Mouse (Mus musculus) left cerebral cortex, adult 9 months (tissue): ENCODE measurements around the gene Tmem69.

ENCODE experiments used
- DNase-seq, 2 experiments: peaks; one replicate each; pipeline ENCODE4 v3.0.0; 2022; ENCODE audit warnings: low spot score in 2 of 2

Gene Tmem69

GRCm38 (mm10) chr4:116555413-116556300 is at the start of gene Tmem69:
Tmem69 (minus strand) TSS chr4:116555936.
- peak; percentile 46 to 85 for DNase-seq

GRCm38 (mm10) chr4:116596978-116597881 is 41.5 kb upstream of the Tmem69 start:
- peak; percentile 71 to 92 for DNase-seq

- no peak for DNase-seq
Measured at GRCm38 (mm10) chr4:116596379-116596778, 40.6 kb upstream of the Tmem69 start, which contains the start of gene Ccdc17. Ccdc17 (plus strand) TSS chr4:116596654.

GRCm38 (mm10) chr4:116595793-116596192 is 40.1 kb upstream of the Tmem69 start:
- DNase-seq: no peak

- no peak for DNase-seq
Measured at GRCm38 (mm10) chr4:116558151-116558882, 2.6 kb upstream of the Tmem69 start.

GRCm38 (mm10) chr4:116557306-116558121 is 1.8 kb upstream of the Tmem69 start, which contains the start of gene Gpbp1l1:
Gpbp1l1 (plus strand) TSS chr4:116557658.
- DNase-seq: peak; percentile 93 to 97

- peak; percentile 87 to 94 for DNase-seq
Measured at GRCm38 (mm10) chr4:116556561-116557305, 997 bp upstream of the Tmem69 start.

- no peak for DNase-seq
Measured at GRCm38 (mm10) chr4:116553035-116553434, 2.7 kb downstream of the Tmem69 start.

GRCm38 (mm10) chr4:116550432-116550831 is 5.3 kb downstream of the Tmem69 start:
- DNase-seq: no peak

GRCm38 (mm10) chr4:116537737-116538136 is 18.0 kb downstream of the Tmem69 start:
- no peak for DNase-seq

GRCm38 (mm10) chr4:116536351-116536750 is 19.4 kb downstream of the Tmem69 start:
- DNase-seq: no peak

GRCm38 (mm10) chr4:116531109-116531508 is 24.6 kb downstream of the Tmem69 start:
- DNase-seq: no peak

GRCm38 (mm10) chr4:116507425-116508218 is 48.1 kb downstream of the Tmem69 start, which contains the start of gene Ipp:
Ipp (plus strand) TSS chr4:116507549.
- peak; percentile 88 to 95 for DNase-seq

- DNase-seq: no peak
Measured at GRCm38 (mm10) chr4:116506886-116507424, 48.8 kb downstream of the Tmem69 start.
